Mouse (Mus musculus): ENCODE measurements around the gene Mgst1.

DNA sequence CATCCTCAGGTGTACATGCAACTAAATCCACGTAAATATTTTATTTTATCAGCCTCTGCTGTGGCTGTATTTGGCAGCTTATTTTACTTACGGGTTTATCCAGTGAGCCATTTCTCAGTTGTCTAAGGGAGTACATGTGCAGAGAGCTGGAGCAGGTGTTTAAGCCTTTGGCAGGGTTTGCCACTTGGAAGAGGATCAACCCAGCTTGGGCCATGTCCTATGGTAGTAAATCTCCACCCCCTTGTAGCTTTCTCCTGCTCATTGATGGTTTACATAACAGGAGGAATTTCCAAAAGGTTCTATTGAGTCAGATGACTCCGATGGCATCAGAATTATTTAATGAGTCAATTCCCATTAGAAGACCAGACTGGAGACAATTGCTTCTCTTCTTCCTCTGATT lies 22.6 kb upstream of the Mgst1 start:
- TF ChIP-seq CTCF (IDR thresholded peaks at IDR 0.05; ENCODE audit: borderline replicate concordance, control insufficient read depth, extremely low read depth, insufficient read depth, low read length, poor library complexity) = no peak
- no peak for TF ChIP-seq POLR2A (IDR thresholded peaks at IDR 0.05; ENCODE audit: control insufficient read depth, extremely low read depth, insufficient read depth, low read length, poor library complexity)

All from thymus, adult 2 months (tissue).